Mouse (Mus musculus) hindbrain, embryonic 12.5 days (tissue): Measurements from ENCODE around the gene Cd48. TPM values are rescaled to one million over a fixed set of nuclear protein-coding genes. Genes with fewer than 3 reads are reported as not detected.

Experiments used
- ATAC-seq: fragments of 200-750 bp; cut with Nextera tagmentation; 2 replicates; pipeline ENCODE4 v1.8.0; 2017; ENCODE audit warnings: moderate TSS enrichment; ENCODE audit not compliant: low FRiP score
- H3K27ac ChIP-seq: fragments of 300-500 bp; sonication (generic); 2 replicates; pipeline ENCODE4 v1.5.1; 2016; ENCODE audit warnings: mild to moderate bottlenecking
- H3K27me3 ChIP-seq: fragments of 300-500 bp; sonication (generic); 2 replicates; pipeline ENCODE4 v1.6.1; 2016; ENCODE audit warnings: mild to moderate bottlenecking
- H3K36me3 ChIP-seq: fragments of 300-500 bp; sonication (generic); 2 replicates; pipeline ENCODE4 v1.6.1; 2016; ENCODE audit warnings: mild to moderate bottlenecking
- H3K4me1 ChIP-seq: fragments of 300-500 bp; sonication (generic); 2 replicates; pipeline ENCODE4 v1.6.1; 2016
- H3K4me2 ChIP-seq: fragments of 300-500 bp; sonication (generic); replicated peaks from 2 replicates; pipeline ENCODE4 v1.6.1; 2016; ENCODE audit warnings: mild to moderate bottlenecking
- H3K4me3 ChIP-seq: fragments of 300-500 bp; sonication (generic); 2 replicates; pipeline ENCODE4 v1.5.1; 2016; ENCODE audit warnings: mild to moderate bottlenecking
- H3K9ac ChIP-seq: fragments of 300-500 bp; sonication (generic); 2 replicates; pipeline ENCODE4 v1.6.1; 2016; ENCODE audit warnings: mild to moderate bottlenecking, moderate library complexity
- H3K9me3 ChIP-seq: fragments of 300-500 bp; sonication (generic); replicated peaks from 2 replicates; pipeline ENCODE4 v1.6.1; 2016; ENCODE audit warnings: mild to moderate bottlenecking
- WGBS: fragments of 180-500 bp; shearing (Covaris S2); methylation state at CpG from one replicate; pipeline ENCODE4 v1.1.7; 2016; 5-methylcytosine and 5-hydroxymethylcytosine counted together
- microRNA-seq: library from miRNA; unstranded; fragments of <30 nt; microRNA quantifications from one replicate; pipeline ENCODE4, GENCODE M21; 2017
- polyA plus RNA-seq: library from polyadenylated mRNA; unstranded; fragments of >200 nt; fragmentation: Nextera tagmentation; extraction: Ambion mirVana; gene quantifications from 2 replicates; pipeline ENCODE4 v1.2.1, GENCODE M21; 2016

Gene Cd48
- polyA plus RNA-seq, 1 experiment from 2014 or later, result 0.48 TPM

DNA sequence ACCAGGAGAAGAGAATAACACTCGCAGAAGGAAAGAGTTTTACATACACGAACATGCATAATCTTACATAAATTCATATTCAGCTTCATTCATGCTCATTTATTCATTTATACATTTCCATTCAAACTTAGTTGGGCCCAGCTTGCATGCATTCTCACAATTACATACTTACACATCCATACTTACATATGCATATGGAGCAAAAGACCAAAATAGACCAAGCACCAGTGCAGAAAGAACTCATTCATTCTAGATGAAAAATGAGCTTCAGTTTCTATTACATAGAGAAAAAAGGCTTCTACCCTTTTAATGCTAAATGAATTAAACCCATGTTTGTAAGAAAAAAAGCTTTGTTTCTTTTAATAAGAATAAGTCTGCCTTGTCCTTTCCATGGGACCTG, 33.6 kb downstream of the Cd48 start:
- H3K4me3 ChIP-seq, result no peak overlapping the region
- H3K36me3 ChIP-seq, result no peaks in the 10 kb centered on the region
- no peak overlapping the region for H3K9ac ChIP-seq
- H3K4me2 ChIP-seq, result no peak overlapping the region
- 83% methylated on average over 2 of the region's 2 CpGs for WGBS
- no peak for ATAC-seq
- no peaks in the 10 kb centered on the region for H3K9me3 ChIP-seq
- no peaks in the 10 kb centered on the region for H3K27me3 ChIP-seq
- no peak overlapping the region for H3K27ac ChIP-seq
- no peaks in the 10 kb centered on the region for H3K4me1 ChIP-seq

DNA sequence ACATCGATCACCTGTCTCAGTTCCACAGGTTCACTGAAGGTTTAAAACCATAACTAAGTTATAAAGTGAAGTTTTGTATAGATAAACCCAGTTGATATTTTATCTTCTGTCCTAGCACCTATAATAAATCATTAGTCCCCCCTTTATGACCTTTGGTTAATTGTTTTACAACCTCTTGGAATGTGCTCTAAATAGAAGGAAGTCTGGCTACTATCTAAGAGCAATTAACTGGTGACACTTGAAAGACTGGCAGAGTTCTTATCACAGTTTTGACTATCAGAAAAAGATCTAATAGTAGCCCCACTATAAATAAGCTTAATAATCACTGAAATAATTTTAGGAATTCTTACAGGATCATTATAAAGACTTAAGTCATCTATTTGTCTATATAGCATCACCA, 34.4 kb downstream of the Cd48 start:
- no peak overlapping the region for H3K27ac ChIP-seq
- no peaks in the 10 kb centered on the region for H3K27me3 ChIP-seq
- 94% methylated on average over 1 of the region's 1 CpGs for WGBS
- no peak for ATAC-seq
- no peak overlapping the region for H3K9ac ChIP-seq
- no peak overlapping the region for H3K4me2 ChIP-seq
- H3K4me3 ChIP-seq, result no peak overlapping the region
- H3K4me1 ChIP-seq, result no peaks in the 10 kb centered on the region
- H3K9me3 ChIP-seq, result no peaks in the 10 kb centered on the region
- H3K36me3 ChIP-seq, result no peaks in the 10 kb centered on the region

DNA sequence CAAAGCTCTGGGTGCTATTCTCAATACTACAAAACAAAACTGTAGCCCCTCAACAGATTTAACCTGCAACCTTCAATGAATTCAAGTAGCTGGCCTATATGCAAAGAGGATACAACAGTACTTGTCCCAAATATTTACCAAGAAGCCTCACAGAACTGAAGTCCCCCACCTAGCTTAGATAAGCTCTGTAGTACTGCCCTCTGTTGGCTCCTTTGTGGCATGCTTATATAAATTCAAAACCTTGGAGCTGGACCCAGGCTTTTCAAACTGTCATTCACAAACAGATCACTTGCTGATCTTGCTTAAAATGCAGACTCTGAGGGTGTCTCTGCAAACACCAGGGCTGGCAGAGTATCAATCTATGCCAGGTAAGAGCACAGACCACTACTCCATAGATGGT, 49.4 kb downstream of the Cd48 start:
- Histone ChIP-seq H3K36me3 (no peaks in the 10 kb centered on the region), H3K27me3 (no peaks in the 10 kb centered on the region), H3K9ac (no peak overlapping the region), H3K4me1 (no peaks in the 10 kb centered on the region), H3K4me2 (no peak overlapping the region), H3K27ac (no peak overlapping the region), H3K9me3 (peaks cover 9% of the 10 kb centered on the region), H3K4me3 (no peak overlapping the region)
- no peak for ATAC-seq

DNA sequence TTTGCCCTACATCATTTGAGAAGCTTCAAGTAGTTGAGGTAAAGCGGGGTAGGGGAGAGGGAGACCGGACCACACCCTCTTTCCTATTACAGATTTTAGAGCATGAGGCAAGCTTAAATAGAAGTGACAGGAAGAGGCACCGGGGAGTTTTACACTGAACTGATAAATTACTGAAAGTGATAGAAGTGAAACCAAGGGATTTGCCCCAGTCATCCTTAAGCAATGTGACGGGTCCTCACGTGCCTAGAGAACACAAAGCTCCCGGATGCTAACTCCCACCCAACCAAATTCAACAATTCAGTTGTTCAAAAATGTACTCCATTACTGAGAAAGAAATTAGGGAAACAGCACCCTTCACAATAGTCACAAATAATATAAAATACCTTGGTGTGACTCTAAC, 53.1 kb downstream of the Cd48 start:
- no peak overlapping the region for H3K9ac ChIP-seq
- no peaks in the 10 kb centered on the region for H3K36me3 ChIP-seq
- ATAC-seq, result no peak
- H3K4me3 ChIP-seq, result no peak overlapping the region
- no peaks in the 10 kb centered on the region for H3K9me3 ChIP-seq
- no peaks in the 10 kb centered on the region for H3K4me1 ChIP-seq
- 93% methylated on average over 6 of the region's 6 CpGs for WGBS
- H3K4me2 ChIP-seq, result no peak overlapping the region
- H3K27ac ChIP-seq, result no peak overlapping the region
- H3K27me3 ChIP-seq, result no peaks in the 10 kb centered on the region

DNA sequence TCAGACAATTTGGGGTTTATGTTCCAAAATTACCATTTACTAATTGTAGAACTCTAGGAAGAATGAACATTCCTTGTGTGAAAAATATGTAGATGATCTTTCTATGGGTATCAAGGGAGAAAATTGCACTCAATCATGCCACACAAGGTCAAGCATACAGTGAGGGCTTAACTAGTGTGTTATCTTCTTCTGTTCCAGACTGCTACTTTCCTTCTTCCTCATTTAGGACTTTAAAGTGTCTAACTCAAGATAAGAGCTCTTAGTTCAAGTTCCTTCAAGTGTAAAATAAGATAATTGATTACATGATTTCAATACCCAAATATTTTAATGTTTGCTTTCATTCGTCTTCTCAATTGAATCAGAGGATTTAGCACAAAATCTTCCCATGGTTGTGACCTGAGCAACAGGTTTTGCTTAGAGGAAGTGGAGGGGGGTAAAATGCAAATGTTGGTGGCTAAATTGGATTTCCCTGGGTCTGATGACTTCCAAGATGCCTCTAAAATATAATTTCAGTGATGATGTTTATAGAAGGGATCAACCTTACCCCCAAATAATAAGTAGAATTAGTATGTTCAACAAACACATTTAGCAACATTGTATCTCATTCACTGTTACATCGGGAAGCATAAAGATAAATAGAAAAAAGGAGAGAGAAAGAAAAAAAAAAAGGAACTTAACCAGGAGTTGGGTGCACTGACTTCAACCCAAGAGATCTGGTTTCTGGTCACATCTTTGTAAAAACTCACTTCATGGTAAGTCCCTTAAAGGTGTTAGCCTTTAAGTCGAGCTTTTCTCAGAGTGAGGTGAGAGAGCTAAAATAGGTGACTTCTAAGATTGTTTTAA, 66.5 kb downstream of the Cd48 start:
- no peak overlapping the region for H3K9ac ChIP-seq
- H3K4me3 ChIP-seq, result no peak overlapping the region
- no peak for ATAC-seq
- no peaks in the 10 kb centered on the region for H3K36me3 ChIP-seq
- no peaks in the 10 kb centered on the region for H3K27me3 ChIP-seq
- H3K4me1 ChIP-seq, result no peaks in the 10 kb centered on the region
- H3K27ac ChIP-seq, result no peak overlapping the region
- no peak overlapping the region for H3K4me2 ChIP-seq
- 90% methylated on average over 3 of the region's 3 CpGs for WGBS
- no peaks in the 10 kb centered on the region for H3K9me3 ChIP-seq

Small RNA genes within 50 kb of the gene (microRNA-seq; reads per million reads assigned to microRNA genes)
- not detected for gene Mir7683

Other genes with a start within 250 kb of the Cd48 start
- 14.5 and 18.6 TPM in 2 replicates for gene F11r, start 244.5 kb upstream of the Cd48 start, polyA plus RNA-seq
- gene Alyref2, start 178.5 kb upstream of the Cd48 start, polyA plus RNA-seq, result 21.0 and 26.1 TPM in 2 replicates
- not detected in 2 replicates for gene Itln1, start 146.7 kb upstream of the Cd48 start, polyA plus RNA-seq
- gene Cd244a, start 122.8 kb upstream of the Cd48 start, polyA plus RNA-seq, result 0.08 TPM in 1 of 2 replicates, not detected in the other
- gene Ly9, start 74.6 kb upstream of the Cd48 start, polyA plus RNA-seq, result not detected in 2 replicates
- gene Slamf7, start 29.0 kb upstream of the Cd48 start, polyA plus RNA-seq, result not detected in 2 replicates
- 0.29 and 0.31 TPM in 2 replicates for gene Slamf1, start 85.1 kb downstream of the Cd48 start, polyA plus RNA-seq
- 0.85 and 1.3 TPM in 2 replicates for gene Cd84, start 157.7 kb downstream of the Cd48 start, polyA plus RNA-seq
- 0.08 TPM in 1 of 2 replicates, not detected in the other for gene Gm10521, start 213.7 kb downstream of the Cd48 start, polyA plus RNA-seq
- gene Slamf6, start 235.5 kb downstream of the Cd48 start, polyA plus RNA-seq, result 0.08 and 0.27 TPM in 2 replicates